Mouse (Mus musculus): ENCODE data around the gene Kcnq1. TPM values are rescaled to one million over a fixed set of nuclear protein-coding genes. Genes with fewer than 3 reads are reported as not detected.

Gene Kcnq1
- total RNA-seq, 2 experiments from 2014 or later: 6.0 to 7.7 TPM

DNA sequence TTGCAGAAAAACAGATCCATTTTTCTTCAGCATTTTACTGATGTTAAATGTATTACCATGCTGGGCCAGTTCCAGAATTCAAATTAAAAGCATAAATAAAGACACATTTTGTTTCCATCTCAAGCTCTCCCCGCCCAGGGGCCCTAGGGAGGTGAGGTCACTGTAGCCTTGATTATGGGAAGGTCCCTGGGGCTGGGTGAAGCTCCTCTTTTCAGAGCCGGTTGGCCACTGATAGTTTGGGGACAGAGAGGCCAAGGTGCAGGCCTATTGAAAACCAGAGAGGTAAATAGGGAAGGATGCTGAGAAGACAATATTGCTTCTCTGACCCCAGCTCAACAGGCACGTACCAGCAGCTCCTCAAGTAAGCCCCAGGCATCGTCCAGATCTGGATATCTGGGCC, 157.8 kb downstream of the Kcnq1 start:
- peak in 1 of 2 experiments; percentile 52 for DNase-seq (ENCODE audit: low spot score in 2 of 2)

DNA sequence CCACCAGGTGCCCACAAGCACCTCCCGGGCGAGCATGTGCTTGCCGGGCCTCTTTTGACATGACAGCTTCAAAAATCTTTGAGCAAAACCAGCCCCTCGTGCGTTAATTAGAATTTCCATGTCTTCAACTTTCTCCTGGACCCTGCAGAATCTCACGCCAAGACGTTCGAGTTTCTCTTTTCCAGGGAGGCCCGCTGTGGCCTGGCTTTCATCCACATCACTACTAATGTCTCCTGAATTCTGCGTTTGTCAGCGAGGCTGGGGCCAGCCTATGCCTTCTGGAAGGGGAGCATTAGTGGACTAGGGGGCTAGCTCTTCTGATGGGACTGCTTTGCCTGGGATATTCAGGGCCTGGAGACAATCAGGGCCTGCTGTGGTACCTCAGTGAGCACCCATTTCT, 159.2 kb downstream of the Kcnq1 start:
- DNase-seq (ENCODE audit: low spot score in 2 of 2): peak in 1 of 2 experiments; percentile 20

DNA sequence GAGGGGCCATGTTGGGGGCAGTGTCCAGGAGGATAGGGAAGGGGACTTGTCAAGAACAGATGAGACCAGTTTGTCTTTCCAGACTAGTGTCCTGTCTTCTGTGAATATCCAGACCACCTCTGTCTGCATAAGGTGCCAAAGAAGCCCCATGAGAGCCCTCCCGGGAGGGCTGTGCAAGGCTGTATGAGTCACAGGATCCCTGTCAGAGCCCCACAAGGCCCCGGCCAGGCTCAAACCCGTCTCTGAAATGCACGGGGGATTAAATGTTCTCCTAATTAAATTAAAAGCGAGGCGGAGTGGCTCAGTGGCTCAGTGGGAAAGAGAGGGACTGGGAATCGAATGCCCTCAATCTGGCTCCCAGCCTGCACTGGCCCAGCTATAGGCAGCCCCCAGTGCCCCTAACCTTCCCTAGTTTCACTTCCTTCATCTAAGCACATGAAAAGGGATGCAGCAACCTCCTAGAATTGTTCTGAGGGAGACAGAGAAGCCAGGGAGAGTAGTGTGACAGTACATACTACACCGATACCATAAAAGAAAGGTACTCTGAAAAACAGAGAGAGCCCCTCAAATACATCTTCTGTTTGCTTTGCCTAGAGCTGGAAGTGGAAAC, 159.8 kb downstream of the Kcnq1 start:
- peak in 1 of 2 experiments; percentile 8 for DNase-seq (ENCODE audit: low spot score in 2 of 2)

DNA sequence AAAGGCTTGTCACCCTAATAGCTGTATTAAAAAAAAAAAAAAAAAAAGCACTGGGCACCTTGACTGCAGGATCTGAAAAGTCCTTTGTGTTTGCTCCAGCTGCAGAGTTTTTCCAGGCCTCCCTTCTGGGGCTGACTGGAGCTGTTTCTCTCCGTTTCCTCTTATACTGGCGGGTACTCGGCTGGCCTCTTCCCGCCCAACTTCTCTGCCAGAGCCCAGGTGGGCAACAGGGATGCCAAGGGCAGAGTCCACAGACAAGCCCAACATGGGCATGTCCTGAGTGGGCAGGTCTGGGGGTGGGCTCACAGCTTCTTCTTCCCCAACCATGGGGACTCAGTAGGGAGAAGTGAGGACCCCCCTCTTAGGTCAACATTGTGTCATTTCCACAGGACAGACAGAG, 167.6 kb downstream of the Kcnq1 start:
- no peak for DNase-seq (ENCODE audit: low spot score in 2 of 2)

DNA sequence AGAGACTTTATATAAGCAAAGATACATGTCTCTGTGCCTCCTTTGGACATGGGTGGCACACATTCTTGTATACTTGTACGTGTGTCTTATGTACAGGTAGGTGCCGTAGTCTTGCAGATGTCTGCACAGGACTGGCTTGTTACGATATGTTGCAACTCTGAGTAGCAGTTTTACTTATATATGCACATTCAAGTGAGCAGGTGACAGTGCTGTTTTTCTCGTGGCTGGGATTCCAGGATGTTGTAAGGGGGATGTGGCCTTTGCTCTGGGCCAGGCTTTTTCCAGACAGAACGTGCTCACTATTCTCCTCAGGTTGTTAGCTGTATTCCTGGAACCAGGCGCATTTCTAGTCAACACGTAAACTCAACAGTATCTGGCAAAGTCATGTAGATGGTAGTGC, 168.9 kb downstream of the Kcnq1 start:
- DNase-seq (ENCODE audit: low spot score in 2 of 2): no peak

DNA sequence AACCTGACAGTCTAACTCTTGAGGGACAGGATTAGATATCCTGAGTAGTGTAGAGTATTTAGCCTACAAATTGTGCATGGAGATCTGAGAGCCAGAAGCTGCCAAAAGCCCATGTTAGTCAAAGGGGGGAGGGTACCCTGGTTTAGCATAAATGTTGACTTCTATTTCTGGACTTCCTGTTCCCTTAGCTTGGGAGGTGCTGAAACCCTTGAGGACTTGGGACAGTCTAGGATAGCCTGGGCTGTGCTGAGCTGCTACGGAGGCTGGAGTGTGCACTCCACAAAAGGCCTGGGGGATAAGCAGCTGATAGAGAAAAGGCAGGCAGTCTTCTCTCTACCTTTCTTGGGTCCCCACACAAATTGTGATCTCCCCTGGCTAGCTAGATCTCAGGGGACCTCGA, 177.5 kb downstream of the Kcnq1 start:
- no peak for DNase-seq (ENCODE audit: low spot score in 2 of 2)

DNA sequence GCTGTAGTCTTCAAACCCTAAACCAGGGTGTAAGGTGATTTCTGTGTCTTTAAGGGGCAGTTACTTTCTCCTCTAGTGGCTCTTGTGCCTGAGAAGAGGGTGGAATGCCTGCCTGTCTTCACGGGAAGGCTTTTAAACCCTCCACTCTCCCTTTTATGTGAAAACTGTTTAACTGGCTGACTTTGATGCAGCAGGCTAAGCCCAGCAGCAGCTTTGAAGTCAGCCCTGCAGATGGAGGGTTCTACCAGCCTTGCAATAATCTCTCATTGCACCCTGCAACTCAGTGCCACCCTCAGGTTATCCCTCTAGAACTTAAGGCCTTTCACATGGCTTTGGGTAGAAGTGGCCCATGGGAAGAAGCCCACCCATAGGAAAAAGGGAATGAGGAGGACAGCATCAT, 178.7 kb downstream of the Kcnq1 start:
- no peak for DNase-seq (ENCODE audit: low spot score in 2 of 2)

DNA sequence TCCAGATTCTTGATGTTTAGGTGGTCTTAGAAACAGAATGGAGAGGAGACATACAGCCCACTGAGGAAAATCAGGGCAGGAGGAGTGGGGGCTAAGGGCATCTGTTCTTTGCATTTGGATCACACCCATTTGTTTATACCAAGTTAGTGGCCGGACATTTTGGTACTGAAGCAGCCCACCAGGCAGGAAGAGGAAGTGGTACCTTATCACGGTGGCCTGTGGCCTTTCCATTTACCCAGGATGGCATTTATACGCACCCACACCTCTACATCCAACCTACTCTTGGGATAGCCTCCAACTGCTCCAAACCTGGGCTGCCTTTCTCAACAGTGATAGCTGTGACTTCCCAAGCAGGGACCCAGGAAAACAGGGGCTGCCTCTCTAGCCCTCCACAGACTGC, 179.3 kb downstream of the Kcnq1 start:
- DNase-seq (ENCODE audit: low spot score in 2 of 2): no peak

DNA sequence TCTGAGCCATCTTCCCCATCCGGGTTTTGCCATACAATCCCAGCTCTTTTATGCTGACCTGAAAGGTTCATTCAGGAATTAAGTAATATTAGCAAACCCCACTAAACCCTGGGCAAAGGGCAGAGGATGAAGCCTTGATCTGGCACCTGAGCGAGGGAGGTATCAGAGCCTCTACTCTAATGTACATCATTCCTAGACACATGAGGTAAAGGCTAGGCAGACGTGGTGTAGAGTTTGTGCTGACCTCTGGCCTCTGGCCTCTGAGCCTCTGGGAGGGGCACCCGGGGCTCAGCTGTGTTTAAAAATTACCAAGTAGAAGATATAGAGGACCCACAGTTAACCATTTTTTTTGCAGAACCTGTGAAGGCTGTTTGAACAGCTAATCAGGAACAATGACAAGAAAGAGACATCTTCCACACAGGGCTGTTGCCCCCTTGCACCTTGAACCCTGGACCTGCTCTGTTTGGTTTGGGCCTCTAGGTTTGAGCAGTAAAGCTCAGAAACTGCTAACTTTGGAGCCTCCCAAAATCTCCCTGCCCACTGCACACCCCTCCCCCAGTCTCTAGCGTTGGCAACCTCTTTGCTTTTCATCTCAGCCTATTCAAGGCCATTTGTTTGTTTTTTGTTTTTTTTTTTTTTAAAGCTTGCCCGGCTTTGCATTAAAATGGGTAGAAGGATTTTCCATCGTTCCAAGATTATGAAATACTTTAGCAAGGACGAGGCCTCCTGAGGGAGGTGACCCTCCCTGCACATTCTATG, 180.5 kb downstream of the Kcnq1 start:
- no peak for DNase-seq (ENCODE audit: low spot score in 2 of 2)

DNA sequence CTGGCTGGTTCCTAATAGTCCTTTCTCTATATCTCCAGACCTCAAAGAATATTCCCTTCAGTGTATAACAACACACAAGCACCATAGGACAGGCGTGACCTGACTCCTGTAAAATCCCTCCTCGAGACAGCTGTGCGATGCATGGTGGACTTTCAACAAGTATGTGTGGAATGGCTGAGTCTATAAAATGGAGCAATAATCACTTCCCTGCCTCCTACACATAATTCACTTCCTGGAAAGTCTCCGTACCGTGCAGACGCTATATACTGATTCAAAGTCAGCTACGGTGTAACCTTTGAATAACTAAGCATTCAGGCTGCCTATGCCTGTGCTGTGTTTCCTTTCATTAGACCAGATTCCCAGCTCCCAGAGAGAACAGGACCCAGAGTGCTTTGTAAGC, 182.0 kb downstream of the Kcnq1 start:
- DNase-seq (ENCODE audit: low spot score in 2 of 2): no peak

DNA sequence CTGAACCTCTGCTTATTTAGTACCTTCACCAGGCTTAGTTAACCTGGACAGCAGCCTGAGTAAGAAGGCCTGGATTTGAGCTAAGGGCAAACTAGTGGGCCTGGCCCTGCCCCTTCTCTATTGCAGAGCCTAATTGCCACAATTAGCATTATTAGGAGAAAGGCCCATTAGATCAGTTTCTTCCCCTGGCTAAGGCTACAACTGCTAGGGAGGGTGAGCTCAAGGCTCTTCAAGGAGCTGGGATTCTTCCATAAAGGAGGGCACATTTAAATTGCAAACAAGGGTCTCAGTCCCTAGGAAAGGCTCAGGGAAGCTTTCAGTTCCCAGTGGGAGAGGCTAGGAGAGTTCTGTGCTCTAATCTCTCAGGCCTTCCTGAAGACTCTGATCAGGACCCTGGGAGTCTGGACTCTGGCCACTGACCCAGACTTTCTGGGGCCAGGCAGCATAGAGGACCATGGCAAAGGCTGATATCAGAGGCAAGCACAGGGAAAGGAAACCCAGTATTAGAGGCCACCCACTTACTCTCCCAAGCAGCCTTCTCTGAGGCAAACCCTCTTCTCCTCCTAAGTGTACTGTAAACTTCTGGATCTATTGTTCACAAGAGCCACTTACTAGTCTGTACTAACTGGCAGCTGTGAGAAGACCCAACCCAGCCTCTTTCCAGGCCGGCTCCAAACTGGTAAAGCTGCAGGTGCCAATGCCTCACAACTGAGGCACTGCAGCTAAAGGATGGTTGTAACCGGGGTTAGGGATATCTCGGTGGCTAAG, 183.1 kb downstream of the Kcnq1 start:
- DNase-seq (ENCODE audit: low spot score in 2 of 2): no peak

DNA sequence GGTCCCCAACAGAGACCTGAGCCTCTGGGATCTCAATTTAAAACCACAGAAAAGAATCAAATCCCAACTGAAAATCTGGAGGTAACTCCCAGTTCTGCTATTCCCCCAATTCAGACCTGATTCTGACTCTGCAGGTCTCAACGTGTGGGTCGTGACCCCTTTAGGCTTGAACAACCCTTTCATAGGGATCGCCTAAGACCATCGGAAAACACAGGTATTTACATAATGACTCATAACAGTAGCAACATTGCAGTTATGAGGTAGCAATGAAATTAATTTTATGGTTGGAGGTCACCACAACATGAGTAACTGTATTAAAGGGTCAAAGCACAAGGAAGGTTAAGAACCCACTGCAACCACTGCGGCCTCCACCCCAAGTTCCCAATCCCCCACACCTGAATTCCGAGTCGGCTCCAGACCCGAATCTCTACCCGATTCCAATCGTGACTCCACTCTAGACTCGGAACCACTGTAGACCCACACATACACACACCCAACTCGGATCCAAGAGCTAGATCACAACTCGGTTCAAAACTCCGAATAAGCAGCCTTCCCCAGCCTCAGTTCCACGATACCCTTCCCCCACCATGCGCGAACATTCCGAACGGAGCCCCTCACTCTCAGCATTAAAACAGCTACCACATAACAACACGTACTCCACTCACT, 188.7 kb downstream of the Kcnq1 start:
- no peak for DNase-seq (ENCODE audit: low spot score in 2 of 2)

DNA sequence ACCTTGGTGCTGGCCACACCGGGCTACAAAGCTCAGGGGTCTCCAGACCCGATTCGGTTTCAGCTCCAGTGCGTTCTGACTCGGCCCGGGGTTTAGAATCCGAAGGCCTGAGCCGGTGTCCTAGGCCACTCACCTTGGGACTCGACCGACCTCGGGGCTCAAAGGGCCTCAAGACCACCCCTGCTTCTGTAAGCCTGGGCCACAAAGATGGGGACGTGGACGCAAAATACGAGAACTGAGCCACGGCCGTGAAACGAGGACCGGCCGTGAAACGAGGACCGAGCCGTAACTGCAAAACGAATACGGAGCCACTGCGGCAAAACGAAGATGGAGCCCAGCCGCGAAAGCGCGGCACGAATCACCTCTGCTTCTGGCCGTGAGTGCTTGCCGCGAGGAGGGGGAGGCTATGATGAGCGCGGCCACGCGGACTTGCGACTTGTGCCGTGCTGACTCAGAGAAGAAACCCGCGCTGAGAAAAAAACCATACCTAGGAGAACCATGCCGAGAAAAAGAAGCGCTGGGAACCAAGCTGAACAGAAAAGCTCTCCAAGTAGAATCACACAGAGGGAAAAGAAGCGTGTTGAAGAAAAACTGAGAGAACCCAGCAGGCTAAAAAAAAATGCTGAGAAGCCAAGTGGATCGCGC, 189.3 kb downstream of the Kcnq1 start:
- peak in 1 of 2 experiments; percentile 41 for DNase-seq (ENCODE audit: low spot score in 2 of 2)

DNA sequence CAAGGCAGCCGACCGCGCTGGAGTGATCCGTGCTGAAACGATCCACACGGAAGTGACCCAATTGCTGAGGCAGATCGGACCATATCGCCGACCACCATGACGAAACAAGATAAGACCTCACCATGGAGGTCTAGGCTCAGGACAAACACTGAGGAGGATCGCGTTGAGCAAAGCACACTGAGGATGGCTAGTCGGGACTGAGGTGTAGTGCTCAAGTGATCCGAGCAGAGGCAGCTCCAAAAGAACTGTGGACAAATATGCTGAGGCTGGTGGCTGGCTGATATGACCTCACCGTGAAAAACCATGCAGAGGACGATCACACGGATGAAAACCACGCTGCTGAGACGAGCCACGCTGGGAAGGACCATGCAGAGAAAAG, 189.8 kb downstream of the Kcnq1 start:
- peak in 1 of 2 experiments; percentile 28 for DNase-seq (ENCODE audit: low spot score in 2 of 2)

DNA sequence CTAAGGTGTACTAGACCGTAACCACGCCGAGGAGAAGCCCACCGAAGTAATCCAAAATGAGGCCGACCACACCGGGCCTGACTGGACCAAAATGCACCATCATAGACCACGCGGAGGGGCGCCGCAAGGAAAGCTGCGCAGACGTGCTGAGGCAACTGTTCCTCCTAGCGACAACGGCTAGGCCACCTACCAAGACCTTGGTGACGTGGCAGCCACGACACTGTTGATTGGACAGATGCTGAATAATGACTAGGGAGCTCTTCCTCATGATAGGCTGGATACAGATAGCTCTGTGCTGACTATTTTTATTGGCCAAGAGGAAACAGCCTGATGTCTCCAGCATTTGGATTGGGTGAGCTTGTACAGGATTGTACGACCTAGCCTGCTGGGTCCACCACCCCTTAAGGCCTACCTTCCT, 190.2 kb downstream of the Kcnq1 start:
- peak; percentile 54 to 81 for DNase-seq (ENCODE audit: low spot score in 2 of 2)

DNA sequence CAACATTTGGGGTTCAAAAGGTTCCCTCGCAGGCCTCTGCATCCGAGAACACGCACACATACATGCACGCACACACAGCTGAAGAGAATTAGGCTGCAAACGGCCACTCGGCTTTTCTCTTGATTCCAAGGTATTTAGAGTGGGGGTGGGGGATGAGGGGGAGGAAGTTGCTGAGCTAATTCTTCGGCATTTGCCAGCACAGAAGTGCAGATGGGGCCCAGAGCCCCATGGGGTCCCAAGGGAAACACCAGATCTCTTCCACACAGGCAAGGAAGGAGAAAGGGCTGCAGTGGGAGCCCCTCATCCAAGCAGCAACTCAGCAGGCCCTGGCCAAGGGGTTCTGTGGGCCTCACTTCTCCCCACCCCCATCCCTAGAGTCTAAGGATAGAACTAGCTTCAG, 193.9 kb downstream of the Kcnq1 start:
- DNase-seq (ENCODE audit: low spot score in 2 of 2): peak in 1 of 2 experiments; percentile 33

DNA sequence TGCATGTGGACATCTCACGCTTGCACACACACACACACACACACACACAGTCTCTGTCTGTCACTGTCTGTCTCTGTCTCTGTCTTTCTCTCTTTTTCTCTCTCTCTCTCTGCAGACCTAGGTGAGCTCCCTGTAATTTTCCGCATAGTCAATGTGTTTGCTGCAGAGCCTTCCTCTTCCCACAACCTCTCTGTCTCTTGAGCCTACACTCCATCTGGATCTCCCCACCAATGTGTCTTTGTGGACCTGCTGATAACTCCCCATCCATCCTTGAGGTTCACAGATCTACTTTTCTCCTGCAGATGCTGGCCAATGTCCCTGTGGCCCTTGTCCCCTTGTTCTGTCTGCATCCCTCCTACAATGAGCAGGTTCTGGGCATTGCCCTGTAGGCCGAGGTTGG, 194.5 kb downstream of the Kcnq1 start:
- DNase-seq (ENCODE audit: low spot score in 2 of 2): no peak

DNA sequence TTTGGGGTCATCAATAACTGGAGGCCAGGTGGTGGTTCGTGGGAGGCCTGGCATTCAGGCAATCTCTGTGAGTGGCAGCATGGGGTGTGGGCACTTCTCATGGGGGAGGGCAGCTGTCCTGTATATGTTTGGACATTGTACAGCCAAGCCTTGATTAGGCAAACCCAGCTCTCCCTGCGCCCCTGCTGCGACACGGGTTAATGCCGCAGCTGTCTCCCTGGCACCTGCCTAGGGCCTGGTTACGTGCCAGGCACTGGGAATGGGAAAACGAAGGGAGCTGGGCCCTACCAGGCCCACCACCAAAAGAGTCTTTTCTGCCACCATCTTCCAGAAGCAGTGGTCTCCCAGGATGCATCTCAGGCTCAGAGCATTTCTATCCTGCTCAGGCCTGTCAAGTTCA, 196.0 kb downstream of the Kcnq1 start:
- peak in 1 of 2 experiments; percentile 44 for DNase-seq (ENCODE audit: low spot score in 2 of 2)

DNA sequence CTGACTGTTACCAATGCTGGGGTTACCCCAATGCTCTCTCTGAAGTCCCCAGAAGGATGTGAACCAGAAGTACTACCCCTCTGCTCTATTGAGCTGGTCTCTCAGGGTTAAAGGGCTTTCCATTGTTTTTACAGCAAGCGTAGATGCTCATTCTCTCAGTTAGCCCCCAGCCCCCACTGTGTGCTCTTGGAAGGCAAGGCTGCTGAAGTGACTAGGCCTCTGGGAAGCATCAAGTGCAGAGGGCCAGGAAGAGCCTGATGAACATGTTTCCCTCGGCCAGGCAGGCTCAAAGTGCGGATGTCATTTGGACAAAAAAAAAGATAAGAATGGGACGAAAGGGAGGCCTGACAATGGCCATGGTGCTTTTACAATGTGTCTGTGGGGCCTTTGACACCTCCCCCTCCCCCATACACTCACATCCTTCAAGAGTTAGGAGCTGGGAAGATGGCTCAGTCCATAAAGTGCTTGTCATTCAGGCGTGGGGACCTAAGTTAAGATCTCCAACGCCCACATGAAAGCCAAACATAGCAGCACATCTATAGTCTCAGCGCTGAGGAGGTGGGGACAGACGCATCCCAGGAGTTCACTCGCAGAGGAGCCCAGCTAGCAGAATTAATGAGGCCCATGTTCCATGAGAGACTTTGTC, 196.6 kb downstream of the Kcnq1 start:
- no peak for DNase-seq (ENCODE audit: low spot score in 2 of 2)

DNA sequence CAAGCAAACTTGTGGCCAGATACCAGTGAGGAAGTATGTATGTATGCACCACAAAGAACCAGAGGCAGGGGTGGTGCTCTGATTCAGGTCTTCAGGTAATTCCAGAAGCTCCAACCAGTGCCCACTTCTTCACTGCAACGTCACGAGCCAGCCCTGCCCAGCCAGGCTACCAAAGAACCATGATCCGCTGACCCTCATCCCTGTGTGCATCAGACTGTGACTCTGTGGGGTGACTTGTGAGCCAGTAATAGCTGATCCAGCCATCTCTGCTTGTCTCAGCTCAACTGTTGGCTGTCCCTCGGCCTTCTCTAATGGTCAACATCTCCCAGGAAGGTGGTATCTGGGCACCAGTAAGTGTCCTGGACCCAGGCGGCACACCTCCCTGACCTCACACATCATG, 197.4 kb downstream of the Kcnq1 start:
- DNase-seq (ENCODE audit: low spot score in 2 of 2): no peak

DNA sequence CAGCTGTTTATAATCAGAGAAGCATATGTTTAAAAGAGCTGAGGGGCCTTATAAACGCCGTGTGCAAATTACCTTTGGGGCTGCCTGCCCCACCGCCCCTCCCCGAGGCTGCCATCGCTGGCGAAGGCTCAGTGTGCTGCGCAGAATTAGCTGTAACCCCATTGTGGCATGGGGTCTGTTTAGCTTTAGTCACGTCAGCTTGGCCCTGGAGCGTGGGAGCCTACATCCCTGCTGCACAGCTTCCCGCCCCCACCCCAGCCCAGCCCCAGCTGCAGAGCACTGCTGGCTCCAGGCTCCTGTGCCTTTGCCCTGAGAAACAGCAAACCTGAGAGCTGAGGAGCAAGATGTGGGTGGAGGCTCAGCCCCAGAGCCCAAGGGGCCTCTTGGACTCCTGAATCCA, 199.6 kb downstream of the Kcnq1 start:
- DNase-seq (ENCODE audit: low spot score in 2 of 2): peak in 1 of 2 experiments; percentile 22

All from gastrocnemius, postnatal 4 days (tissue).